Mouse (Mus musculus) ovary, adult 10 weeks (tissue): ENCODE data around the gene Selenon. TPM values are rescaled to one million over a fixed set of nuclear protein-coding genes. Genes with fewer than 3 reads are reported as not detected.

Source experiments
- polyA plus RNA-seq: library from polyadenylated mRNA; stranded (reverse); fragments of 350-450 nt; fragmentation: Illumina TruSeq; extraction: RNeasy Lipid Tissue Mini Kit (QIAGEN cat#74804); gene quantifications from one replicate; pipeline ENCODE4 v1.2.3, GENCODE M21; 2014

Selenon gene
- polyA plus RNA-seq: 6.8 TPM

GRCm38 (mm10) chr4:134551494-134552316 lies at the start of gene Selenon:
Selenon (minus strand) TSS chr4:134552166.

GRCm38 (mm10) chr4:134534932-134535786 lies 16.8 kb downstream of the Selenon start, which contains the start of gene Mtfr1l:
Mtfr1l (minus strand) TSS chr4:134535387.

GRCm38 (mm10) chr4:134510845-134511411 lies 41.0 kb downstream of the Selenon start, which contains the start of gene Aunip:
Aunip (plus strand) TSS chr4:134510999.

GRCm38 (mm10) chr4:134496595-134497210 lies 55.3 kb downstream of the Selenon start, which contains the start of gene Paqr7:
Paqr7 (plus strand) TSS chr4:134496697.

Other genes starting within 250 kb of the Selenon start
- gene Trim63, start 237.0 kb downstream of the Selenon start, polyA plus RNA-seq: not detected
- gene Slc30a2, start 209.0 kb downstream of the Selenon start, polyA plus RNA-seq: 6.9 TPM
- gene Extl1, start 168.3 kb downstream of the Selenon start, polyA plus RNA-seq: not detected
- 3.7 TPM for gene Pafah2, start 155.8 kb downstream of the Selenon start, polyA plus RNA-seq
- gene Stmn1, start 83.8 kb downstream of the Selenon start, polyA plus RNA-seq: 210 TPM
- gene Paqr7, start 55.5 kb downstream of the Selenon start, polyA plus RNA-seq: 14.9 TPM
- gene Aunip, start 41.2 kb downstream of the Selenon start, polyA plus RNA-seq: 6.2 TPM
- 51.2 TPM for gene Mtfr1l, start 16.8 kb downstream of the Selenon start, polyA plus RNA-seq
- 5.4 TPM for gene Man1c1, start 152.1 kb upstream of the Selenon start, polyA plus RNA-seq
- gene Ldlrap1, start 215.9 kb upstream of the Selenon start, polyA plus RNA-seq: 0.88 TPM